Mouse (Mus musculus): ENCODE results near the gene Atp5d. TPM values are rescaled to one million over a fixed set of nuclear protein-coding genes. Genes with fewer than 3 reads are reported as not detected.

The Atp5d gene
- total RNA-seq, 2 experiments from 2014 or later = 39.9 to 89.3 TPM

Other genes with a start within 250 kb of the Atp5d start
Only the 30 nearest of the 33 such genes appear.
- gene Gm26602, start 227.8 kb upstream of the Atp5d start, total RNA-seq (2015; ENCODE audit: low replicate concordance) = not detected in 2 replicates
- 22.8 TPM in 1 of 2 replicates, not detected in the other for gene Gm26602, start 227.8 kb upstream of the Atp5d start, total RNA-seq (2017; ENCODE audit: low replicate concordance)
- gene Kiss1r, start 221.7 kb upstream of the Atp5d start, total RNA-seq (2015; ENCODE audit: low replicate concordance) = not detected in 2 replicates
- not detected in 2 replicates for gene Kiss1r, start 221.7 kb upstream of the Atp5d start, total RNA-seq (2017; ENCODE audit: low replicate concordance)
- gene R3hdm4, start 217.4 kb upstream of the Atp5d start, total RNA-seq (2015; ENCODE audit: low replicate concordance) = 60.2 and 65.4 TPM in 2 replicates
- gene R3hdm4, start 217.4 kb upstream of the Atp5d start, total RNA-seq (2017; ENCODE audit: low replicate concordance) = 37.4 and 45.8 TPM in 2 replicates
- 4.2 and 9.7 TPM in 2 replicates for gene Arid3a, start 211.6 kb upstream of the Atp5d start, total RNA-seq (2015; ENCODE audit: low replicate concordance)
- gene Arid3a, start 211.6 kb upstream of the Atp5d start, total RNA-seq (2017; ENCODE audit: low replicate concordance) = 4.8 and 8.6 TPM in 2 replicates
- 4.0 and 10.1 TPM in 2 replicates for gene Wdr18, start 178.5 kb upstream of the Atp5d start, total RNA-seq (2015; ENCODE audit: low replicate concordance)
- gene Wdr18, start 178.5 kb upstream of the Atp5d start, total RNA-seq (2017; ENCODE audit: low replicate concordance) = 0.98 and 4.6 TPM in 2 replicates
- gene Grin3b, start 167.9 kb upstream of the Atp5d start, total RNA-seq (2015; ENCODE audit: low replicate concordance) = not detected in 2 replicates
- not detected in 2 replicates for gene Grin3b, start 167.9 kb upstream of the Atp5d start, total RNA-seq (2017; ENCODE audit: low replicate concordance)
- 57.0 and 78.9 TPM in 2 replicates for gene Tmem259, start 154.3 kb upstream of the Atp5d start, total RNA-seq (2015; ENCODE audit: low replicate concordance)
- 49.2 and 51.1 TPM in 2 replicates for gene Tmem259, start 154.3 kb upstream of the Atp5d start, total RNA-seq (2017; ENCODE audit: low replicate concordance)
- gene Cnn2, start 150.0 kb upstream of the Atp5d start, total RNA-seq (2015; ENCODE audit: low replicate concordance) = 20.1 and 39.6 TPM in 2 replicates
- 18.2 and 26.3 TPM in 2 replicates for gene Cnn2, start 150.0 kb upstream of the Atp5d start, total RNA-seq (2017; ENCODE audit: low replicate concordance)
- gene Abca7, start 142.1 kb upstream of the Atp5d start, total RNA-seq (2015; ENCODE audit: low replicate concordance) = 44.0 and 58.4 TPM in 2 replicates
- 58.6 and 71.8 TPM in 2 replicates for gene Abca7, start 142.1 kb upstream of the Atp5d start, total RNA-seq (2017; ENCODE audit: low replicate concordance)
- gene Arhgap45, start 122.0 kb upstream of the Atp5d start, total RNA-seq (2015; ENCODE audit: low replicate concordance) = 23.4 and 23.9 TPM in 2 replicates
- gene Arhgap45, start 122.0 kb upstream of the Atp5d start, total RNA-seq (2017; ENCODE audit: low replicate concordance) = 16.0 and 28.8 TPM in 2 replicates
- gene Polr2e, start 98.8 kb upstream of the Atp5d start, total RNA-seq (2015; ENCODE audit: low replicate concordance) = 18.4 and 20.5 TPM in 2 replicates
- 14.6 and 28.4 TPM in 2 replicates for gene Polr2e, start 98.8 kb upstream of the Atp5d start, total RNA-seq (2017; ENCODE audit: low replicate concordance)
- 371 and 490 TPM in 2 replicates for gene Gpx4, start 91.5 kb upstream of the Atp5d start, total RNA-seq (2015; ENCODE audit: low replicate concordance)
- gene Gpx4, start 91.5 kb upstream of the Atp5d start, total RNA-seq (2017; ENCODE audit: low replicate concordance) = 239 and 372 TPM in 2 replicates
- 19.5 and 21.8 TPM in 2 replicates for gene Sbno2, start 33.1 kb upstream of the Atp5d start, total RNA-seq (2015; ENCODE audit: low replicate concordance)
- 34.3 and 36.1 TPM in 2 replicates for gene Sbno2, start 33.1 kb upstream of the Atp5d start, total RNA-seq (2017; ENCODE audit: low replicate concordance)
- gene Stk11, start 22.8 kb upstream of the Atp5d start, total RNA-seq (2015; ENCODE audit: low replicate concordance) = 224 and 296 TPM in 2 replicates
- 440 and 520 TPM in 2 replicates for gene Stk11, start 22.8 kb upstream of the Atp5d start, total RNA-seq (2017; ENCODE audit: low replicate concordance)
- not detected in 2 replicates for gene Cbarp, start 2.2 kb downstream of the Atp5d start, total RNA-seq (2015; ENCODE audit: low replicate concordance)
- gene Cbarp, start 2.2 kb downstream of the Atp5d start, total RNA-seq (2017; ENCODE audit: low replicate concordance) = not detected in 2 replicates
- 20.1 and 23.8 TPM in 2 replicates for gene Midn, start 9.6 kb downstream of the Atp5d start, total RNA-seq (2015; ENCODE audit: low replicate concordance)
- 12.5 and 18.2 TPM in 2 replicates for gene Midn, start 9.6 kb downstream of the Atp5d start, total RNA-seq (2017; ENCODE audit: low replicate concordance)
- 10.1 and 19.7 TPM in 2 replicates for gene Cirbp, start 27.4 kb downstream of the Atp5d start, total RNA-seq (2015; ENCODE audit: low replicate concordance)
- 33.5 and 39.6 TPM in 2 replicates for gene Cirbp, start 27.4 kb downstream of the Atp5d start, total RNA-seq (2017; ENCODE audit: low replicate concordance)
- not detected in 2 replicates for gene 1600002K03Rik, start 34.3 kb downstream of the Atp5d start, total RNA-seq (2015; ENCODE audit: low replicate concordance)
- gene 1600002K03Rik, start 34.3 kb downstream of the Atp5d start, total RNA-seq (2017; ENCODE audit: low replicate concordance) = not detected in 2 replicates
- gene Efna2, start 40.9 kb downstream of the Atp5d start, total RNA-seq (2015; ENCODE audit: low replicate concordance) = not detected in 2 replicates
- gene Efna2, start 40.9 kb downstream of the Atp5d start, total RNA-seq (2017; ENCODE audit: low replicate concordance) = not detected in 2 replicates
- gene Mum1, start 87.8 kb downstream of the Atp5d start, total RNA-seq (2015; ENCODE audit: low replicate concordance) = 26.3 and 59.5 TPM in 2 replicates
- gene Mum1, start 87.8 kb downstream of the Atp5d start, total RNA-seq (2017; ENCODE audit: low replicate concordance) = 65.3 and 74.2 TPM in 2 replicates
- 87.6 and 109 TPM in 2 replicates for gene Ndufs7, start 110.5 kb downstream of the Atp5d start, total RNA-seq (2015; ENCODE audit: low replicate concordance)
- gene Ndufs7, start 110.5 kb downstream of the Atp5d start, total RNA-seq (2017; ENCODE audit: low replicate concordance) = 43.9 and 66.0 TPM in 2 replicates
- gene Gamt, start 122.4 kb downstream of the Atp5d start, total RNA-seq (2015; ENCODE audit: low replicate concordance) = 1.4 TPM in 1 of 2 replicates, not detected in the other
- not detected in 2 replicates for gene Gamt, start 122.4 kb downstream of the Atp5d start, total RNA-seq (2017; ENCODE audit: low replicate concordance)
- 35.6 and 83.6 TPM in 2 replicates for gene Dazap1, start 122.9 kb downstream of the Atp5d start, total RNA-seq (2015; ENCODE audit: low replicate concordance)
- gene Dazap1, start 122.9 kb downstream of the Atp5d start, total RNA-seq (2017; ENCODE audit: low replicate concordance) = 72.0 and 102 TPM in 2 replicates
- gene Rps15, start 153.8 kb downstream of the Atp5d start, total RNA-seq (2015; ENCODE audit: low replicate concordance) = 689 and 862 TPM in 2 replicates
- 557 and 668 TPM in 2 replicates for gene Rps15, start 153.8 kb downstream of the Atp5d start, total RNA-seq (2017; ENCODE audit: low replicate concordance)
- not detected in 2 replicates for gene Apc2, start 157.3 kb downstream of the Atp5d start, total RNA-seq (2015; ENCODE audit: low replicate concordance)
- 0.13 TPM in 1 of 2 replicates, not detected in the other for gene Apc2, start 157.3 kb downstream of the Atp5d start, total RNA-seq (2017; ENCODE audit: low replicate concordance)
- gene 2310011J03Rik, start 181.9 kb downstream of the Atp5d start, total RNA-seq (2015; ENCODE audit: low replicate concordance) = 7.2 and 13.4 TPM in 2 replicates
- 6.1 and 10.8 TPM in 2 replicates for gene 2310011J03Rik, start 181.9 kb downstream of the Atp5d start, total RNA-seq (2017; ENCODE audit: low replicate concordance)
- not detected in 2 replicates for gene Pcsk4, start 190.9 kb downstream of the Atp5d start, total RNA-seq (2015; ENCODE audit: low replicate concordance)
- 1.0 TPM in 1 of 2 replicates, not detected in the other for gene Pcsk4, start 190.9 kb downstream of the Atp5d start, total RNA-seq (2017; ENCODE audit: low replicate concordance)
- gene Reep6, start 191.3 kb downstream of the Atp5d start, total RNA-seq (2015; ENCODE audit: low replicate concordance) = 17.2 and 22.3 TPM in 2 replicates
- gene Reep6, start 191.3 kb downstream of the Atp5d start, total RNA-seq (2017; ENCODE audit: low replicate concordance) = 16.8 and 18.2 TPM in 2 replicates
- 0.84 TPM in 1 of 2 replicates, not detected in the other for gene Adamtsl5, start 209.8 kb downstream of the Atp5d start, total RNA-seq (2015; ENCODE audit: low replicate concordance)
- gene Adamtsl5, start 209.8 kb downstream of the Atp5d start, total RNA-seq (2017; ENCODE audit: low replicate concordance) = 0.13 and 30.2 TPM in 2 replicates
- not detected in 2 replicates for gene Plk5, start 217.8 kb downstream of the Atp5d start, total RNA-seq (2015; ENCODE audit: low replicate concordance)
- gene Plk5, start 217.8 kb downstream of the Atp5d start, total RNA-seq (2017; ENCODE audit: low replicate concordance) = not detected in 2 replicates